Mouse (Mus musculus): ENCODE measurements around the gene Fam110c. TPM values are rescaled to one million over a fixed set of nuclear protein-coding genes. Genes with fewer than 3 reads are reported as not detected.
A peak's percentile ranks its signal among the peaks of the same experiment; 100 is the strongest.

Fam110c gene
- polyA plus RNA-seq, 1 experiment from 2014 or later = 6.9 TPM

- Histone ChIP-seq H3K4me3 (ENCODE audit: low read depth, low read length) (no peak overlapping the region), H3K4me1 (ENCODE audit: insufficient read depth) (no peaks in the 10 kb centered on the region; the same call in 1 of the 2 replicates), H3K9ac (replicated peaks) (no peak overlapping the region), H3K4me2 (ENCODE audit: low read depth, low read length) (no peak overlapping the region), H3K9me3 (ENCODE audit: low read length) (no peaks in the 10 kb centered on the region), H3K36me3 (replicated peaks; ENCODE audit: insufficient read depth, low read length) (no peaks in the 10 kb centered on the region), H3K27me3 (ENCODE audit: insufficient read depth, low read length) (no peaks in the 10 kb centered on the region), H3K27ac (ENCODE audit: low read depth) (no peak overlapping the region)
- DNase-seq = no peak
- TF ChIP-seq CTCF (IDR thresholded peaks at IDR 0.05; ENCODE audit: low read depth) (no peak), EP300 (IDR thresholded peaks at IDR 0.05; ENCODE audit: low read depth) (no peak)
- ATAC-seq = no peak
- WGBS (ENCODE audit: insufficient replicate concordance) = 69% methylated on average over 5 of the region's 5 CpGs
Measured at GRCm38 (mm10) chr12:31092481-31092880, 18.8 kb downstream of the Fam110c start.

GRCm38 (mm10) chr12:31097185-31097584, 23.5 kb downstream of the Fam110c start:
- no peak for DNase-seq
- no peak for TF ChIP-seq EP300 (IDR thresholded peaks at IDR 0.05; ENCODE audit: low read depth)
- no peak for TF ChIP-seq CTCF (IDR thresholded peaks at IDR 0.05; ENCODE audit: low read depth)

DNA sequence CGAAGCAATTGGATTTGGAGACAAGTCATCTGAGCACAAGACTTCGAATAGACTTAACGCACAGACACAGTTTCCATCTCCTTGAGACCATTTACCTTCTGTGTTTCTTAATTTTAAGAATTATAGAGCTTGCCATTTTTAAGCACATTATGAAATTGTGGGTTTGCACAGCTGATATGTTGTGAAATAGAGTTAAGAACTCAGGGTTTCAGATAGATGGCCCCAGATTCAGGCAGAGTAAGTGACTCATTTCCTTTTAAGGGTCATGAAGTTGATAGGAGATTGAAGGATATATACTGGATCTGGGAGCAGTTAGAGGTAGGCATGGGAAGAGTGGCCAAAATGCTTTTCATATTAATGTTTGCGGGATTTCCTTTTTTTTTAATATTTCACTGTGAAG, 27.5 kb downstream of the Fam110c start:
- Histone ChIP-seq H3K27me3 (ENCODE audit: insufficient read depth, low read length) (no peaks in the 10 kb centered on the region), H3K4me2 (ENCODE audit: low read depth, low read length) (no peak overlapping the region), H3K36me3 (replicated peaks; ENCODE audit: insufficient read depth, low read length) (no peaks in the 10 kb centered on the region), H3K4me1 (ENCODE audit: insufficient read depth) (no peaks in the 10 kb centered on the region), H3K27ac (ENCODE audit: low read depth) (no peak overlapping the region), H3K9me3 (ENCODE audit: low read length) (no peaks in the 10 kb centered on the region), H3K9ac (replicated peaks) (no peak overlapping the region), H3K4me3 (ENCODE audit: low read depth, low read length) (no peak overlapping the region)
- TF ChIP-seq EP300 (IDR thresholded peaks at IDR 0.05; ENCODE audit: low read depth) (no peak), CTCF (IDR thresholded peaks at IDR 0.05; ENCODE audit: low read depth) (no peak)
- ATAC-seq (no peak), DNase-seq (no peak)
- WGBS (ENCODE audit: insufficient replicate concordance) = 84% methylated on average over 4 of the region's 4 CpGs

More at GRCm38 (mm10) chr12:31097185-31097584, 23.5 kb downstream of the Fam110c start:
- H3K36me3 ChIP-seq (replicated peaks; ENCODE audit: insufficient read depth, low read length) = no peaks in the 10 kb centered on the region
- no peak for ATAC-seq
- H3K9me3 ChIP-seq (ENCODE audit: low read length) = no peaks in the 10 kb centered on the region
- H3K27me3 ChIP-seq (ENCODE audit: insufficient read depth, low read length) = no peaks in the 10 kb centered on the region
- H3K4me3 ChIP-seq (ENCODE audit: low read depth, low read length) = no peak overlapping the region
- WGBS (ENCODE audit: insufficient replicate concordance) = 77% methylated on average over 6 of the region's 6 CpGs
- H3K4me1 ChIP-seq (ENCODE audit: insufficient read depth) = no peaks in the 10 kb centered on the region
- no peak overlapping the region for H3K27ac ChIP-seq (ENCODE audit: low read depth)
- H3K9ac ChIP-seq (replicated peaks) = no peak overlapping the region
- no peak overlapping the region for H3K4me2 ChIP-seq (ENCODE audit: low read depth, low read length)

DNA sequence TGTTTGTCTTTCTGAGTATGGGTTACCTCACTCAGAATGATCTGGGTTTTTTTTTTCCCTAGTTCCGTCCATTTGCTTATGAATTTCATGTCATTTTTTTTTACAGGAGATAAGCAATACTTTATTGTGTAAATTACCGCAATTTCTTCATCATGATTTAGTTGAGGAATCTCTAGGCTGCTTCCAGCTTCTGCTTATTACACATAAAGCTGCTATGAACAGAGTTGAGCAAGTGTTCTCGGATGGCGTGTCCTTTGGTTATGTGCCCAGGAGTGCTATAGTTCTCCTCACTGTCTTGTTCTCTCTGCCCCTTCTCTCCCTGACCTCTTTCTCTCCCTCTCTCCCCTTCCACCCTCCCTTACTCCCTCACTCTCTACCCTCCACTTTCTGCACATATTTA, 28.2 kb downstream of the Fam110c start:
- TF ChIP-seq CTCF (IDR thresholded peaks at IDR 0.05; ENCODE audit: low read depth) (no peak), EP300 (IDR thresholded peaks at IDR 0.05; ENCODE audit: low read depth) (no peak)
- H3K27ac ChIP-seq (ENCODE audit: low read depth) = no peak overlapping the region

GRCm38 (mm10) chr12:31116005-31116466, 42.4 kb downstream of the Fam110c start:
- DNase-seq (peak; percentile 75), ATAC-seq (no peak)
- no peaks in the 10 kb centered on the region for H3K36me3 ChIP-seq (replicated peaks; ENCODE audit: insufficient read depth, low read length)
- no peak overlapping the region for H3K4me2 ChIP-seq (ENCODE audit: low read depth, low read length)
- no peak overlapping the region for H3K9ac ChIP-seq (replicated peaks)
- H3K27ac ChIP-seq (ENCODE audit: low read depth) = no peak overlapping the region
- H3K4me1 ChIP-seq (ENCODE audit: insufficient read depth) = no peaks in the 10 kb centered on the region
- H3K9me3 ChIP-seq (ENCODE audit: low read length) = no peaks in the 10 kb centered on the region
- 18% methylated on average over 8 of the region's 8 CpGs for WGBS (ENCODE audit: insufficient replicate concordance)
- no peaks in the 10 kb centered on the region for H3K27me3 ChIP-seq (ENCODE audit: insufficient read depth, low read length)
- no peak overlapping the region for H3K4me3 ChIP-seq (ENCODE audit: low read depth, low read length)
- no peak for TF ChIP-seq EP300 (IDR thresholded peaks at IDR 0.05; ENCODE audit: low read depth)
- TF ChIP-seq CTCF (IDR thresholded peaks at IDR 0.05; ENCODE audit: low read depth) = peak; percentile 86

More for the DNA sequence above, 28.2 kb downstream of the Fam110c start:
- 80% methylated on average over 4 of the region's 4 CpGs for WGBS (ENCODE audit: insufficient replicate concordance)
- no peak for ATAC-seq
- H3K4me2 ChIP-seq (ENCODE audit: low read depth, low read length) = no peak overlapping the region
- H3K9me3 ChIP-seq (ENCODE audit: low read length) = no peaks in the 10 kb centered on the region
- H3K4me3 ChIP-seq (ENCODE audit: low read depth, low read length) = no peak overlapping the region
- no peaks in the 10 kb centered on the region for H3K27me3 ChIP-seq (ENCODE audit: insufficient read depth, low read length)
- H3K9ac ChIP-seq (replicated peaks) = no peak overlapping the region
- no peaks in the 10 kb centered on the region for H3K36me3 ChIP-seq (replicated peaks; ENCODE audit: insufficient read depth, low read length)
- H3K4me1 ChIP-seq (ENCODE audit: insufficient read depth) = no peaks in the 10 kb centered on the region
- no peak for DNase-seq

- TF ChIP-seq CTCF (IDR thresholded peaks at IDR 0.05; ENCODE audit: low read depth) (no peak), EP300 (IDR thresholded peaks at IDR 0.05; ENCODE audit: low read depth) (no peak)
- Histone ChIP-seq H3K4me2 (ENCODE audit: low read depth, low read length) (no peak overlapping the region), H3K27me3 (ENCODE audit: insufficient read depth, low read length) (no peaks in the 10 kb centered on the region), H3K27ac (ENCODE audit: low read depth) (no peak overlapping the region), H3K4me3 (ENCODE audit: low read depth, low read length) (no peak overlapping the region), H3K9ac (replicated peaks) (no peak overlapping the region), H3K4me1 (ENCODE audit: insufficient read depth) (no peaks in the 10 kb centered on the region), H3K9me3 (ENCODE audit: low read length) (no peaks in the 10 kb centered on the region), H3K36me3 (replicated peaks; ENCODE audit: insufficient read depth, low read length) (no peaks in the 10 kb centered on the region)
- ATAC-seq (no peak), DNase-seq (no peak)
- 84% methylated on average over 5 of the region's 5 CpGs for WGBS (ENCODE audit: insufficient replicate concordance)
Measured at GRCm38 (mm10) chr12:31120535-31120934, 46.9 kb downstream of the Fam110c start.
